Mouse (Mus musculus): ENCODE results near the gene Grin2d.

Grin2d gene

DNA sequence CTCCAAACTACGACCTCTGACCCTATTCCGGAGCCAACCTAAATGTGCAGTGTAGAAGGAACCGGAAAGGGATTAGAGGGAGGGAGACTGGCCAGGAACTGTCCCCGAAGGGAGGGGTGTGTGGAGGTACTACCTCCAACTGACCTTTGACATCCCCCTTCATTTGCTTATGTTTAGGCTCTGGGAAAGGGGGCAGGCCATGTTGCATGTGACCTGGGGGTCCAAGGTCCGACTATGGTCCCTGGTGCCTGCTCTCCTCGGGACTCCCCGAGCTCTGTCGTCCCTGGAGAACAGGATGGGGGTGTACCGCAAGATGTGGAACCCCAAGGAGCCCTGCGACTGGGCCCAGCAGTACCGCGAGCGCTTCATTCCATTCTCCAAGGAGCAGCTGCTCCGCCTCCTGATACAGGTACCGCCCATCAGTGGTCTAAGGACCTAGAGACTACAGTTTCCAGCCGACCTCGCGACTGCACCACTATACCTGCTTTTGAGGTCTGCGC is 19.1 kb upstream of the Grin2d start:
- DNase-seq (ENCODE audit: low spot score in 2 of 2), result peak in 1 of 2 experiments; percentile 54

DNA sequence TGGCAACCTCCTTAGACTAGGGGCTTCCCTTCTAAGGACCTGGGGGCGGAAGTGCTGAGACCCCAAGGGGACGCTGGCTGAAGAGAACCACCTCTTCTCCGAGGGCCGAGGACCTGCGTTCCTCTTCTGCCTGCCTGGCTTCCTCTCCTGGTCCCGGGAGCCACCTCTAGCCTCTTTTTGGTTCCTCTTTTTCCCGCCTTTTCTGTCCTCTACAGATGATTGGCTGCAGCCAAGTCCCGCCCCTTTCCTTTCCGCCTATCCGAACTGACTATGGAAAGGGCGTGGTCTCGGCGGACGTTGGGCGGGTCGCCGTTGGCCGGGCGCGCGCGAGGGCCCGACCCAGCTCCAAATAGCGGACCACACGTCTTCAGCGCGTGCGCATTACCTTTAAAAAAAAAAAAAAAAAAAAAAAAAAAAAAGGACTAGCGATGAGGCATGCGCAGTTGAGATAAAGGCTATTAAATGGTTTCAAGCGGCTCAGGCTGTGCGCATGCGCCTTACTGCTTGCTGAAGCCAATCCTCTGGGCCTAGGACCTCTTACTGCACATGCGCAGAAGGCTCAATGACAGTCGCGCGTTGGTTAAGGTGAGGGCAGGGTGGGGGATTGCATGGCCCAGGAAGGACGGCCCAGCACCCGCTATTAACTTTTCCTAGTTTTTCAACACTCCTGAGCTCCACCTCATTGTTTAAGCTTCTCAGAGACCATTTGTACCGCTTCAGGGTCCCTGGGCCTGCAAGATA is 18.5 kb upstream of the Grin2d start, which contains the start of the genes Syngr4 and Tmem143:
Gene Syngr4, minus strand, starts transcription at position 198 of the 741 bp plus-strand sequence.
Gene Tmem143, plus strand, starts transcription at position 425 of the 741 bp plus-strand sequence.
- DNase-seq (ENCODE audit: low spot score in 2 of 2), result peak; percentile 95 to 96

DNA sequence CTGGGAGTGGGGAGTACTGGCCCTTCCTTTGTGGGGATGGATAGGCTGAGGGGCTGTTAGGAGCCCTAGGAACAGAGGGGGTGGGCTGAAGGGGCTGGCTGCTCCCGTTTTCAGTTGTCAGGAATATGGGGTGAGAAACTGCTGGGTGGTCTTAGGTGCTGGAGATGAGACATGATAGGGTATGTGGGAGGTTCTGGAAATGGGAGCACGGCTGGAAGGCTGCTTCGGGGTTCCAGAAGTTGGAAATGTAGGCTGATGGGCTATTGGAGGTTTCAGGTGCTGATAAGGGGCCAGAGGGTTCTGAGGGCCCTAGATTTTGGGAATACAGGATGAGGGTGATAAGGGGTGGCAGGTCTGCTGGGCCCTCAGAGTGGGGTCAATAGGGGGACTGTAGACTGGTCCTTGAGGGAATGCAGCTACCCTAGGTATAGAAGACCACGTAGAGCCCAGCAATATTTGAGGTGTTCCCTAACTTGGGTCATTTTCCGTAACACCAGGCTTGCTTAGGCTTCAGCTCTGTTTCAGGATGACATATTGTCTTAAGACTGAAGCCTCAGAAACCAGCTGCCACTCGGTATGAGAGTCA is 17.8 kb upstream of the Grin2d start:
- no peak for DNase-seq (ENCODE audit: low spot score in 2 of 2)

DNA sequence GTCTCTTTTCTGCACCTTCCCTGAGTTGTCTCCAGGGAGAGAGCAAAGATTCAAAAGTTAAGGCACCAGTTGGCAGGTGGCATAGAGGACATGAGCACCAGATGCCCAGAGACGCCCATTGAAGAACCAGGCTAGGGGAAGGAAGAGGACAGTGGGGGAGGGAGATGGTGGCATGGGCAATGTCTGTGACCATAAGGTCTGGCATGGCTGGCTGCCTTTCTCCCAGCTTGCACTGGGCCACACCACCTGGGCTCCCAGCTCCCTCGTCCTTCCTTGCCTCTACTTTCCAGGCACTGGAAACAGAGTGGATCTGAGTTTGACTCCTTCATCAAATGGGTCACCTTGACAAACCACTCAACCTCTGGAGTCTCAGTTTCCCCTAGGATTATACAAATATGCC is 14.5 kb upstream of the Grin2d start:
- DNase-seq (ENCODE audit: low spot score in 2 of 2), result no peak

DNA sequence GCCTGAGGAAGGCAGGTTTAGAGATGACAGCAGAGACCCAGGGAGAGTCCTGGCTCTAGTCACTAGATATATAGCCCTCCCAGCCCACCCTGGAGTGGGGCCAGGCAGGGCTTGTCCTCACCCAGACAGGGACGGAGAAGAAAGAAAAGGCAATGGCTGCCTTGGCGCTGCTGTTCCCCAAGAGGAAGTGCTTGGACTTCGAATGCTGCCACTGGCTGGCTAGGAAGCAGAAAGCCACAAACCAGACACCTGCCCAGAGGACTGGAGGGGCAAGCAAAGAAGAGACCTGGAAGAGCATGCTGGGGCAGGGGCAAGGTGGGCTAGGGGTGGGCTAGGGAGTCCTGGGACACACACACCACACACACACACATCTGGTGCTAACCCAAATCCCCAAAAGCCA is 9.1 kb upstream of the Grin2d start:
- DNase-seq (ENCODE audit: low spot score in 2 of 2), result no peak

DNA sequence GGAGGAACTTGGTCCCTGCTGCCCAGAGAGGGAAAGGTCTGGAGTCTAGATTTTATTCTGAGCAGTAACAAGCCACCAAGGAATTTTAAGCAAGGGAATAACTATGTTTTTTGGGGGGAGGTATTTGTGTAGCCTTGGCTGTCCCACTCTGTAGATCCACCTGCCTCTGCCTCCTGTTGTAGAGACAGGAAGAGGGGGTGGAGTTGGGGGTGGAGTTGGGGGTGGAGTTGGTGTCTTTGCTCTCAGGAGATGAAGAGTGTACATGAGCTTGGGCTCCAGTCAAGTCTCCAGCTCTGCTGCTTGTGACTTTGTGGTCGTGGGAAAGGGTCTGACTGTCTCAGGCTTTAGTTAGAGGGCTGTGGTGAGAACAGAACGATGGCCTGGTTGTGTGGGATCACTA is 2.8 kb upstream of the Grin2d start:
- no peak for DNase-seq (ENCODE audit: low spot score in 2 of 2)

DNA sequence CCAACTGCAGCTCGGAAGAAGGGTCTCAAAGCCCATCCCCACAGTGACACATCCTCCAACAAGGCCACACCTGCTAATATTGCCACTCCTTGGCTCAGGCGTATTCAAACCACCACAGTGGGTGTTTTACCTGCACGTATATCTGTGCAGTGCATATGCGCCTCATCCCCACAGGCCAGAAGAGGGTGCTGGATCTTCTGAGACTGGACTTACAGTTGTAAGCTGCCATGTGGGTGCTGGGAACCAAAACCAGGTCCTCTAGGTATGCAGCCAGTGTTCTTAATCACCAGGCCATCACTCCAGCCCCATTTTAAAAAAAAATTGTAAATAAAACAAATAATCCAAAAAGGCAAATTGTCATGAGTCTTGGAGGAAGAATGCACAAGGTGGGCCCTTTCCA is 2.4 kb upstream of the Grin2d start:
- no peak for DNase-seq (ENCODE audit: low spot score in 2 of 2)

DNA sequence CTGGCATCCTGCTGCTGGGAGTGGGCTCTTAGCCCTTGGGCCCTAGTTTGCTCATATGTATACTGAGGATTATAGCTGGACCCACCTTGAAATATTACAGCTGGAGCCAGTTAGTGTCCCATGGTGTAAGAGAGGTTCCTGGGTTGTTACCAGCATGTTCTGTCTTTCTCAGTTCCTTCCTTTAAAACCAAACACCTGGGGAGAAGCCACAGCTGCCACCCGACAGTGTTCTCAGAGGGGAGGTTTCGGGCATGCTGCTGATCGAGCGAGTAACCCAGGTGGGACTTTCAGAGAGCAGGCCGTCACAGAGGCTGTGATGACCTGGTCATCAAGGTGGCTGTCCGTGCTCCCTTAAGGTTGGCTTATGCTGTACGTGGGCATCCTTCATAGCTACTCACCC is 1.3 kb downstream of the Grin2d start:
- no peak for DNase-seq (ENCODE audit: low spot score in 2 of 2)

DNA sequence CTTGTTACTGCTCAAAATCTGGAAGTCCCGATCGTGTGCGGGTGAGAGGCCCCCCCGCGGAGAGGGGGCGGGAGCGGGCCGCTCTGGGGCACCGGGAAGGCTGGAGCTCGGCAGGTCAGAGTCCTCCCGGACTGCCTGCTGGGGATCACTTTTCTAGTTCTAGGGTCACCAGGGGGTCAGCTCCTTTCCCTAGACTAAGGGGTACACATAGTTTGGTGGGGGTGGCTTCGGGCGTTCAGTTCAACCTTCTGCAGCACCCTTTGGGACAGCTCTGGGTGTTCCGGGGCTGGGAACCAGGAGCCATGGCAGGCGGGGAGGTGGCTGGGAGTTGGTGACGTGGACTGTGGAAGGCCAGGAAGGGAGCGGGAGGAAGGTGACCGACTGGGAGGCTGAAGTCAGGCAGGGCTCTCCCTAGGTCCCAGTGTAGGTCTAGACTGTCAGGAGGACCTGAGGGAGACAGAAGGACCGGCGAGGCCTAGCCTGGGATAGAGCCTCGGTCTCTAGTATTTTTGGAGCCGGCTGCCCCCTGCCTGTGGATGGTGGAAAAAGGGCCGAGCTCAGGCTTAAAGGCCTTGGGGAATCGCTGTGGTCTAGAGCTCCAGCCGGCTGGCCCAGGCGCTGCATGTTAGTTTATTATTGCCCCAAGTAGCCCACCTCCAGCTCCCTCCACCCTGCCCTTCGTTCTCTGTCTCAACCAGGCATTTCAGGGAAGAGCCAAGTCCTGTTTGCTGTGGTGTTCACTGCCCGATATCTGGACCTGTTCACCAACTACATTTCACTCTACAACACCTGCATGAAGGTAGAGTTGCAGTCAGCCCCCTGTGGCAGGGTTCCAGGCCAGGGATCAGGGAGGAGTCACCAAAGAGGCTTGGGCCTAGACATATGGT is 4.9 kb downstream of the Grin2d start:
- peak in 1 of 2 experiments; percentile 22 for DNase-seq (ENCODE audit: low spot score in 2 of 2)

DNA sequence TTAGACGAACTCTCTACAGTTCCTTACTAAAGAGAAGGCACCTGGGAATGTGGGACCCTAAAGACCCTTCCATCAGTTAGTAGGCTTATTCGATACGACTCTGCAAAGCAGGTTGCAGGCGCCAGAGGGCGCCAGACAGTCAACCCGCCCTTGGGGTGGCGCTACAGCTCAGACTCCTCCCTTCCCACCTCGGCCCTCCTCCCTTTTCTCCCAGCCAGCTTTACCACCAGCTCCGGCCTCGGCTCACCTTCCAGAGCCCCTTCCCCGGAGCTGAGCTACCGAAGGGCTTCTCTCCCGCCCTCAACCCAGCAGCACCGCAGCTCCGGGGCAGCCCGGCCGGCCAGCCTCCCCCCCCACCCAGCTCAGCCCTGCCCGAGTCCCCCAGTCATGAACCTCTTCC is 5.6 kb downstream of the Grin2d start, which contains the start of gene Kdelr1:
Gene Kdelr1, plus strand, starts transcription at position 149 of the 400 bp plus-strand sequence.
- peak; percentile 79 to 82 for DNase-seq (ENCODE audit: low spot score in 2 of 2)

DNA sequence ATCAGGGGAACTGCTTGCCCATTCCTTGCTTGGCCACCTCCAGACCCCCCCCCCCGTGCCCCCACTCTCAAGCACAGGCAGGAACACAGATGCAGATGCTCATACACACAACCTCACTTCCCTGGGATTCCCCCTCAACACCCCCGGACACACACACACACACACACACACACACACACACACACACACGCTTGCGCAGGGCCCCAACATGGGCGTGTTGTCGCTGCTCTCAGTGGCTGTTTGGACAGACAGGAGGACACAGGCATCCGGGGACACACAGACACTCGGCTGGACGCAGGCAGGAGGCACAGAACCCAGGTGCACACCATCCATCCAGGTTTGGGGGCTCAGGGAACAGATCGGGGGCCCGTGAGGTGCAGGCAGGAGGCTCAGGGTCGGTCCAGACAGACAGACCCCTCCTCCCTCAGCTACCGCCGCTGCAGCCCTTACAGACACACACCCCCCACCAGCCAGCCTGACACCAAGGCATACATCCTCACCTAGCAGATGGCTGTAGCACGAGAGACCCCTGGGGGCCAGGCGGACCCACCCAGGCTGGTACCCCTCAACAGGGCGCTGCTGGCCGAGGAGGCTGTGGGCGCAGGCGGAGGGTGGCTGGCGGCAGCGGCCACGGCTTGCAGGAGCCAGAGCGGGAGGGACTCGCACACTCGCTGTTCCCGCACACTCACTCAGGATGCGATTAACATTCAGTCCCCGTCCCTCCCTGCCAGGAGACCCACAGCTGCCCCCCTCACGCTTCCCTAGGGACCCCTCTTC is 7.7 kb downstream of the Grin2d start:
- DNase-seq (ENCODE audit: low spot score in 2 of 2), result no peak

DNA sequence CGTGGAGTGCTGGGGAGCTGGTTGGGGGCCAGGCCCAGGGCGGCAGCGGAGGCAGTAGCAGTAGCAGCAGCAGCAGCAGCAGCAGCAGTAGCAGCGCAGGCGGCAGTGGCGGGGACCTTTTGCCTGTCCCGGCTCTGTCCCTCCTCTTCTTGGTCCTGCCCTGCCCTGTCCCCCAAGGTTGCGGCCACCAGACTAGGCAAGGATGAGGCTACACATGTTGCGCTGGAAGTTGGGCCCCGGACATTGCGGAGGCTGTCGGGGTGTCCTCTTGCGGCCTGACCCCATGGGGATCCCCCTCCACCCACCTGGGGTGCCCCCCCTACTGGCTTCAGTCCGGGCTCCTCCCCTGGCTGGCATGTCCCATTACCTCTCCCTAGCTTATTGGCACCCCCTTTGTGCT is 8.4 kb downstream of the Grin2d start:
- no peak for DNase-seq (ENCODE audit: low spot score in 2 of 2)

DNA sequence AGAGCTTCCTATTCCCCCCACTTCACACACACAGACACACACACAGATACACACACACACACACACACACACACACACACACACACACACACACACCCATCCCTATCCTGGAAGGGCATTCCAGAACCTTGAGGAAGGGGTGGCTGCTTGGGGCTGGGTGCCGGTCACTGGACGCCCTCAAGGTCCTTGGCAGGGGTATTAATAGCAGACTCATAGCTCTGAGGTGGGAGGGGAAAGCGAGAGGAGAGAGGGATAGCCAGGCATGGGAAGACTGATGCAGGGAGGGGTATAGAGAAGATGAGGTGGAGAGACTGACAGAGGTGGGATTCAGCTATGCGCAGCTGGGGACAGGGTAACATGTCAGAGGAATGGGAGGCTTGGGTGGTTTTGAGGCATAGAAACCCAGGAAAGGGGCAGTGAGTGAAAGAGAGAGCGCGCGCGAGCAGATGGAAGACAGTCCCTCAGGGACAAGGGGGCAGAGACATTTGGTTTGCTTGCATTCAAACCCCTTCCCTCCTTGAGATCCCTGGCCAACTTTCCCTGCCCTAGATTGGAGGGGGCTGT is 9.0 kb downstream of the Grin2d start:
- DNase-seq (ENCODE audit: low spot score in 2 of 2), result no peak

DNA sequence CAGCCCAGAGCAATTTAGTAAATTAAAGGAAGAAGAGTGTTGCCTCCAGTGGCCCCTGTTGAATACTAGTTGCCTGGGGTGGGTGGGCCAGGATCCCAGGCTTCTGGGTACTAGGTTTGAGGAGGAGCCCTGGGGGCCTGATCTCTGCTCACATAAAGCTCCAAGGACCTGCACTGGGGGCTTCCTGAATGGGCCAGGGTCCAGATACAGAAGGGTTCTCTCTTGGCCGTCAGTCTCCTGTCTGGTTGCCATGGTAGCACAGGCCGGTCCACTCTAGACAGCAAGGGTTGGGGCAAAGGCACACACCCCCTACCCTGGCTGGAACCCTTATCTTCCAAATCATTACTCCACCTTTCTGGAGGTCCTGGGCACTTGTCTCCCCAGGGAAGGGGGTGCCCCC is 10.3 kb downstream of the Grin2d start:
- DNase-seq (ENCODE audit: low spot score in 2 of 2), result no peak

DNA sequence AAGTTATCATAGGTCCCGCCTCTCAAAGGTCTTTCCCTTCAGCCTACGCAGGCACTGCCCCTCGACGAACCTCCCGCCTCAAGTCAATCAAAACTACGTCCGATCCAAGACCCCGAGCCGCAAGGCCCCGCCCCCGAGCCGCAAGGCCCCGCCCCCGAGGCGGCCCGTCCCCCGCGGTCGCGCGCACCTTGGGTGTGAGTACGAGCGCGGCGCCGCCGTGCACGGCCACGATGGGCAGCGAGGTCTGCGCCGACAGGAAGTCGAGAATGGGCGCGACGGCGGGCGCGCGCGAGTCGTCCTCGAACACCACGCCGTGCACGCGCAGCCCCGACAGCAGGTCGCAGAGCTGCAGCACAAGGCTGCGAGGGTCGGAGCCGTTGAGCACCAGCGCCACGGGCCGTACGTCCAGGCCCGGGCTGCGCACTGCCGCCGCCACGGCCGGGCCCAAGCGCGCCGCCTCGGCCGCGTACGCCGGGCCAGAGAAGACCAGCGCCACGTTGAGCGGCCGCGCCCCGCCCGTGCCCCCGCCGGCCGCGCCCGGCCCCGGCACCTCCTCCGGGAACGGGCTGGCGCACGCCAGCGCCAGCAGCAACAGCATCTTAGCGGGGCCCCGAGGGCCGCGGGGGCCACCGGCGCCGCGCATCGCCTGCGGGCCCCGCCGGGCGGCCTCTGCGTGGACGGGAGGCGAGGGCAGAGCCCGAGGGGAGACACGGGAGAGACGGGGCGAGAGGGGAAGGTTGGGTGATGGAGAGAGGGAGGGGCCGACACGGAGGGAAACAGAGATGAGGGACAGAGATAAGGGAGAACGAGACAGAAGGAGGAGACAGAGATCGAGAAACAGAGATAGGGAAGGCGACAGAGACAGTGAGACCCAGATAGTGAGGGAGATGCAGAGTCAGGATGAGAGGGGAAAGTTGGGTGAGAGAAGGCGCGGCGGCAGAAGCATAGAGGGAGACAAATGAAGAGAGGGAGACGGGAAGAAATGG is 12.0 kb downstream of the Grin2d start:
- DNase-seq (ENCODE audit: low spot score in 2 of 2), result peak; percentile 74 to 76

DNA sequence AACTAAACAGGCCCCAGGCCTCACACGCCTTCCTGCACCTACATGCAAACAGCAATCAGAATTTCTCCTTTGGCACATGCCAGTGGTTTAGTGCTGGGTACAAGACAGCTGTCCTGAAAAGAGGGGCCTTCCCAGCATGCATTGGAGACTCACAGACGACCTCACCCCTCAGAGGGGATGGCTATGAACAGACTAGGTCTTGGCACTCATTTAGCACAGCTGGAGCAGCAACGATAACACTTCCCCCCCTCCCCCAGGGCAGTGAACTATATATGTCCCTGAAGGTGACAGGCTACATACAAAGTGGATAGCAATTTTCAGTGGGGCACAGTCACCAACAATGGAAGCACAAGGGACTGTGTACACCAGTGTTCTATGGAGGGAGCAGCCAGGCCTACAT is 13.7 kb downstream of the Grin2d start:
- no peak for DNase-seq (ENCODE audit: low spot score in 2 of 2)

DNA sequence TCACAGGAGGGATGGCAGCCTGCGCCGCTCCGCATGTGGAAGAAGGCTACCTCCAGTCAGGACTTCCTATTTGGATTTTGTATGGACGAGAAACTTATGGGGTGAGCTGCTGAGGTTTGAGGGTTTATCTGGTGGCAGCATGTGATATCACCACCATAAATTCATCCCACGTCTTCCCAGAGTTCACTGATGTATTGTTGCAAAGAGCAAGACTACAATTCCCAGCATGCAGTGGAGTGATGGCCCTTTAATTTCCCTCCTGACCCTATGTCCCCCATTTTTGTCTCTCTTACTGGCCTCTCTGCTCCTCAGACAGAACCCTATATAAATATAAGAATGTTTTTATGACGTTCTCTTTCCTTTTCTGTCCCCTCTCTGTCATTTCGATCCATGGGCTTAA is 15.4 kb downstream of the Grin2d start:
- no peak for DNase-seq (ENCODE audit: low spot score in 2 of 2)

DNA sequence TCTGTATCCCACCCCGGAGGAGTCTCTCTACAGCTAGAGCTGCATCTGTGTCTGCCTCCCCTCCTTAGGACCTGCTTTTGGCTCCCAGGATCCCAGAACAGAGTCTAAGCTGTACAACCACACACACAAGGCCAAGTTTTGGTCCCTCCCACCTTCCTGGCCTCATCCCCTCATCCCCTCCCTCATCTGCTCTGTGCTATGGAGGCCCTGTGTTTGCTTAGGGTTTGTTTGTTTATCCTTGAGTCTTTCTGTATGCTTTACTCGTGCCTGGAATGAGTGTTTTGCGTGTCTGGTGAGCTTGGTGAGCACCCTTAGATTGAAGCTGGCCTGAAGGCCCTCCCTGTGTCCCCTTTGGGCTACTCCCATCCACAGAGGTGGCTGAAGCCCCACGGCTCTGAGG is 19.2 kb downstream of the Grin2d start:
- no peak for DNase-seq (ENCODE audit: low spot score in 2 of 2)

DNA sequence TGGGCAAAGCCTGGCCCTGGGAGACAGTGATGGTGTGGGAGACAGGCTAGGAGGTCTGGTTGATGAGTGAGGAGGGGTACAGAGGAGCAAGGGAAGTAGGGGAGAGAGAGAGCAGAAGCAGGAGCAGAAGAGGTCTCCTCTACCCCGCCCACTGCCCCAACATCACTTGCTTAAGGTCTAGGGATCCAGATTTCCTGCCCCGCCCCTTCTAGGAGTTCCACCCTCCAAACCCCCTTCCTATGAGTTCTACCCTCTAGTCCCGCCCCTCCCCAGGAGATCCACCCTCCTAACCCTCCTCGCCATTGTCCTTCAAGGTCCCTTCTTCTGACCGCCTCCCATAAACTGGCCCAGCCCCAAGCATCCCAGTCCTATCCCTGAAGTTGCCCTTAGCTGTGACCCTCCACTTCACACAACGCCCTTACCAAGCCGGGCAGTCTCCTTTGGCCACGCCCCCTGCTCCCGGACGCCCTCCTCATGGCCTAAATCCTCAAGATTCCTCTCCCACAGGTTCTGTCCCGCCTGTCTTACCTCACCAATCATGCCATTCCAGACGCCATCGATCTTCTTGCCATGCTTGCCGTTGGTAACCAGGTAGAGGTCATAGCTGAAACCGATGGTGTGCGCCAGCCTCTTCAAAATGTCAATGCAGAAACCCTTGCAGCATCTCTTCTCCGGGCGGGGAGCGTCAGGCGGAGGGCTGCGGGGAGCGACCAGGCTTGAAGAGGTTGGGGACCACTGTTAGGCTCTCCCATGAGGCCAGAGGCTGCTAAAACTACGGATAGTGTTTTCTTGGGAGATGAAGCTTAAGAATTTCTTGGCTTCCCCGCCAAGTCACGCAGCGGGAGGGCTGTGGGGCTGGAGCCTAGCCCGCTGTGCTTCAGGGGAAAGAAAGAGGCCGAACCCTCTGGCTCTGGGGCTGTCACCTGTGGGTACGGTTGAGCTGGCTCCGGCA is 21.0 kb downstream of the Grin2d start:
- no peak for DNase-seq (ENCODE audit: low spot score in 2 of 2)
